Mouse (Mus musculus): Measurements from ENCODE around the gene Ablim1. TPM values are rescaled to one million over a fixed set of nuclear protein-coding genes. Genes with fewer than 3 reads are reported as not detected.

Ablim1 gene
- polyA plus RNA-seq, 1 experiment from 2014 or later: 63.2 TPM

DNA sequence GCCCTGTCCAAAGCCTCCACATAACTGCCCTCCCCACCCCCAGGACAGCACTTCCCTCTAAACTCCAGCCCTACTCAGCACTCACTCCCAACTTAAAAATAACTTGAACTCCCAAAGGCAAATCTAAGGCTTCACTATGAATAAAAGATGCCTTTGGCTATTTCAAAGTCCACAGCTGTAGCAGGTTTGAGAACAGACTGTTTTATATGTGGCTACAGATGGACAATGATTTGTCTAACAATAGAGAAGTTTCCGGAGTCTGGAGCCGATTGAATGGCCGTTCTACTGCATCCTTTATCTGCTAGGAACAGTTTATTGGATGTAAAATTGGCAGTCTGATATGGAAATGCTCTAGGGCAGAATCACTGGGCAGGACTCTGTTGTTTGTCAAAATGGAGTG is 91.0 kb downstream of the Ablim1 start:
- H3K9me3 ChIP-seq: no peaks in the 10 kb centered on the region
- no peak overlapping the region for H3K4me2 ChIP-seq
- 62% methylated on average over 3 of the region's 3 CpGs for WGBS
- H3K4me1 ChIP-seq (replicated peaks): peaks cover 4% of the 10 kb centered on the region
- H3K27me3 ChIP-seq: no peaks in the 10 kb centered on the region
- H3K9ac ChIP-seq: no peak overlapping the region
- H3K4me3 ChIP-seq: no peak overlapping the region
- no peak for ATAC-seq (ENCODE audit: low FRiP score, low read depth)
- H3K36me3 ChIP-seq: no peaks in the 10 kb centered on the region
- no peak overlapping the region for H3K27ac ChIP-seq (replicated peaks)

DNA sequence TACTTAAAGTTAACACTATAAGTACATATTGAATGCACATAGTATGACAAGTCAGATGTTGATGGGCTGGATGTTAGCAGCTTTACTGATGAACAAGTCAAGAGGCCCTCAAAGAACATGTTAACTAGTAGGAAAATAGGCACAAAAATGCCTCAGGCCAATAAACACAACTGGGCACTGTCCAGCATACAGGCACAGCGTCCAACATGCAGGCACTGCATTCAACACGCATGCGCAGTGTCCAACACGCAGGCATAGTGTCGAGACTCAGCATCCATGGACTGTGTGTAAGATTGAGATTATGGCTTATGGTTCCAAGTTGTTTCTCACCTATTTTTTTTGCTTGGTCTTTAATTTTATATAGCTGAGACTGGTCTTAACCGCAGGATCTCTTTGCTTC is 92.1 kb downstream of the Ablim1 start:
- Histone ChIP-seq H3K9ac (no peak overlapping the region), H3K27me3 (no peaks in the 10 kb centered on the region), H3K36me3 (no peaks in the 10 kb centered on the region), H3K27ac (replicated peaks) (no peak overlapping the region), H3K4me2 (no peak overlapping the region), H3K9me3 (no peaks in the 10 kb centered on the region), H3K4me3 (no peak overlapping the region), H3K4me1 (replicated peaks) (peaks cover 4% of the 10 kb centered on the region)
- WGBS: 98% methylated on average over 6 of the region's 6 CpGs
- ATAC-seq (ENCODE audit: low FRiP score, low read depth): no peak

DNA sequence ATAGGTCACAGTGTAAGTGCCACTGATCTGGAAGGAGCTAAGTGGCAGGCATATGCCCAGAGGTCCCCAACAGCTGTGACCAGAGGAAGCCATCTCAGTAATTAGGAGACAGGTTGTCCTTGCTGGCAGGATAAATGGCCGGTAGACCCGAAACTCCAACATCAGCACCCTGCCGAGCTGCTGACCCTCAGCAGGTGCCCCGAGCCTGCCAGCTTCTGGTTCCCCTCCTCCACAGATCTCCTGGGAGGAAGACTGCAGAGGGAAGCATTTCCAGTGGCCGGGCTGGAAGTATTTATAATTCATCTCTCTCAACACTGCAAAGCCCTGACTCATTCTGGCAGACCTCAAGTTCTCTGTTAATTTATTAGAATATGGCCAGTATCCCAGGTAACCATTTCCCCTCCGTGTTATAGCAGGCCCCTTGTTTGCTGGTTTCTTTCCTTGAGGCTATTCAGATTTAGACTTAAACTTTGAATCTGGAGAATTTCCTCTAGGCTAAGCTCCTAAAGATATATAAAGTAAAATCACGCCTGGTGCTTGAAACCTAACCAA is 93.0 kb downstream of the Ablim1 start:
- WGBS: 41% methylated on average over 7 of the region's 7 CpGs
- no peak for ATAC-seq (ENCODE audit: low FRiP score, low read depth)
- Histone ChIP-seq H3K9ac (no peak overlapping the region), H3K27me3 (no peaks in the 10 kb centered on the region), H3K9me3 (no peaks in the 10 kb centered on the region), H3K4me2 (no peak overlapping the region), H3K4me1 (replicated peaks) (peaks cover 4% of the 10 kb centered on the region), H3K4me3 (no peak overlapping the region), H3K27ac (replicated peaks) (no peak overlapping the region), H3K36me3 (no peaks in the 10 kb centered on the region)

DNA sequence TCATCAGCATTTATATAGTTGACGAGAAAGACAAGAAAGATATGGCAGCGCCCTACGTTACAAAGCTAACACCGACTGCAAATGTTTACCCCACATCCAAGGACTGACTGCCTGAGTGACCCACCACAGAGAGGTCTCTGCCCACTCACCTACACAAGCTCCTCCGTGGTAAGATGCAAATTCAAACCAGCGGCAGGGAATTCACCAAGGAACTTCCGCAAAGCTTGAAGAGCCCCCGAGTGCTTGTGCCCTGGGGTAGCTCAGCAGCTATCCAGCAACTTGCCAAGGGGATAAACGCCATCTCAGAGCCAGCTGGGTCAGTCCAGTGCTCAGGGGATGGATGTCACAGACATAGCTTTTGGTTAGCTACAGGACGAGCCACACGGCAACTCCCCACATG is 95.0 kb downstream of the Ablim1 start:
- H3K27me3 ChIP-seq: no peaks in the 10 kb centered on the region
- H3K27ac ChIP-seq (replicated peaks): no peak overlapping the region
- no peaks in the 10 kb centered on the region for H3K9me3 ChIP-seq
- no peaks in the 10 kb centered on the region for H3K36me3 ChIP-seq
- H3K9ac ChIP-seq: no peak overlapping the region
- WGBS: 62% methylated on average over 11 of the region's 11 CpGs
- no peak for ATAC-seq (ENCODE audit: low FRiP score, low read depth)
- H3K4me3 ChIP-seq: no peak overlapping the region
- H3K4me2 ChIP-seq: no peak overlapping the region
- peaks cover 9% of the 10 kb centered on the region for H3K4me1 ChIP-seq (replicated peaks)

DNA sequence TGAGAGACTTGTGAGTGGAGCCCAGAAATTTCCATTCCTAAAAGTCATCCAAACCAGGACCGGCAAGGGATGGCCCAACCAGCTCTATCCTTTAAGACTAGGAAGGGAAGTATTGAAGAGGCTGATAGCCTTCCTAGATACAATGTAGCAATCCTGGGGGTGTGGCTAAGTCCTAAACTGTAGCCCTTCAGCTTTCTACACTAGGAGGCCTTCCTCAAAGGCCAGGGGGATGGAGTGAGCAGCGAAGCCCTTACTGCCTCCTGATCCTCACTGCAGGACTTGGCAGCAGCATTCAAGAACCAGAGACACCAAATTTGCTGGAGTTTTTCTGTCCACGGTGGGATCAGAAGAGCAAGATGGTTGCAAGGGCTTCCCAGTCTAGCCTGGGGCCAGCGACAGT is 97.6 kb downstream of the Ablim1 start:
- Histone ChIP-seq H3K4me1 (replicated peaks) (peaks cover 9% of the 10 kb centered on the region), H3K4me2 (no peak overlapping the region), H3K9me3 (no peaks in the 10 kb centered on the region), H3K27ac (replicated peaks) (no peak overlapping the region), H3K9ac (no peak overlapping the region), H3K4me3 (no peak overlapping the region), H3K27me3 (no peaks in the 10 kb centered on the region), H3K36me3 (no peaks in the 10 kb centered on the region)
- WGBS: 81% methylated on average over 4 of the region's 4 CpGs
- no peak for ATAC-seq (ENCODE audit: low FRiP score, low read depth)

DNA sequence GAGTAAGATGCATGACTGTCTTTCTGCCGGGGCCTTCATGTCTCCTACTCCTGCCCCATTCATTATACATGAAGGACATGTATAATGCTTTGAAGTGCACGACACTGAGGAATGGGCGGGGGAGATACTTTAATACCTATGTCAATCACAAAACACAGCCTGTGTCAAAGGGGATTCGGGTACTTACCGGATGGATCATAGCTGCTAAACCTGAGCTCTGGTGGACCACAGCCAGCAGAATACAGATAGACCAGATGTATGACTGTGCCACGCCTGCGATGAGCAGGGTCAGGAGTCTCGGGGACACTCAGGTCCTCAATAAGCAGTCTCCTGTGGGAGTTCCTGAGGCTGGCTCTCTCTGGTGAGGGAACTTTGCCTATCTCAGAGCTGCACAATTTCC is 99.2 kb downstream of the Ablim1 start:
- WGBS: 71% methylated on average over 8 of the region's 8 CpGs
- H3K27ac ChIP-seq (replicated peaks): no peak overlapping the region
- ATAC-seq (ENCODE audit: low FRiP score, low read depth): no peak
- H3K27me3 ChIP-seq: no peaks in the 10 kb centered on the region
- H3K4me3 ChIP-seq: no peak overlapping the region
- no peaks in the 10 kb centered on the region for H3K9me3 ChIP-seq
- H3K9ac ChIP-seq: no peak overlapping the region
- H3K4me1 ChIP-seq (replicated peaks): peaks cover 5% of the 10 kb centered on the region; the same call in 1 of the 2 replicates
- no peaks in the 10 kb centered on the region for H3K36me3 ChIP-seq
- no peak overlapping the region for H3K4me2 ChIP-seq

DNA sequence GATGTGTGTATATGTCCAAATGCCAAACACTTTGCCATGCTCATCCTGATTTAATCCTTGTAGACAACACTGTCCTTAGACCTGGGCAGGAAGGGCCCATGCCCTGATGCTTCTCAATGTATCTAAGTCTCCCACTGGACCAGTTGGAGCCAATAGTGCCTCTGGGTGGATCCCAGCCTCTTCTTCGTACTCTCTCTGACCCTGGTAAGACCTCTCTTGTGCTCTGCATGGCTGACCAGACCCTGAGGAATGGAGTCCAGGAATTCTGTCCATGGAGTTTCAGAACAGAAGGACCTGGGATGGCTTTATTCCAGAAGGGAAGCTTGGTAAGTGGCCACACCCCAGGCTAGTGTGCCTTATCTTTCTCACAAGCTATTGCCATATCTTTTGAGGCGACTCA is 102.3 kb downstream of the Ablim1 start:
- ATAC-seq (ENCODE audit: low FRiP score, low read depth): no peak
- Histone ChIP-seq H3K4me3 (no peak overlapping the region), H3K27me3 (no peaks in the 10 kb centered on the region), H3K4me1 (replicated peaks) (peaks cover 5% of the 10 kb centered on the region; the same call in 1 of the 2 replicates), H3K9ac (no peak overlapping the region), H3K27ac (replicated peaks) (no peak overlapping the region), H3K9me3 (no peaks in the 10 kb centered on the region), H3K4me2 (no peak overlapping the region), H3K36me3 (no peaks in the 10 kb centered on the region)
- WGBS: 84% methylated on average over 2 of the region's 2 CpGs

GRCm38 (mm10) chr19:57211444-57212111 is 103.1 kb downstream of the Ablim1 start:
- H3K4me2 ChIP-seq: no peak overlapping the region
- no peak for ATAC-seq (ENCODE audit: low FRiP score, low read depth)
- WGBS: 69% methylated on average over 15 of the region's 15 CpGs

DNA sequence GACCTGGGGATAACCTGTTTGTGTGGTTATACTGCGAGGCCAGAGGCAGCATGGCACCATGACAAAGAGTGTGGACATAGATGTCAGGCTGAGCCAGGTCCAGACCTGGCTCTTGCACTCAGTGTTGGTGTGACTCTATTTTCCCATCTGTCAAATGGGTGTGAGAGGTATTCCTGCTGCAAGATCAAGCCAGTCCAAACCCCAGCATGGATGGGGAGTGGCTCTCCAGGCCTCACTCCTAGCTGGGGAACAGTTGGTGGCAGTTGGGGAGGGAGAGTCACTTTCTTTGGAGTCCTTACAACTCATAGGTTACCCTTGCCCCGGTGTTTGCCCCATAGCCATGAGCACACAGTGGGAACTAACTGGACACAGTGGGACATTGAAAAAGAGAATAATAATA is 103.8 kb downstream of the Ablim1 start:
- H3K4me2 ChIP-seq: no peak overlapping the region
- H3K9me3 ChIP-seq: no peaks in the 10 kb centered on the region
- peaks cover 4% of the 10 kb centered on the region; the same call in 1 of the 2 replicates for H3K4me1 ChIP-seq (replicated peaks)
- H3K4me3 ChIP-seq: no peak overlapping the region
- ATAC-seq (ENCODE audit: low FRiP score, low read depth): no peak
- H3K27me3 ChIP-seq: no peaks in the 10 kb centered on the region
- no peaks in the 10 kb centered on the region for H3K36me3 ChIP-seq
- 90% methylated on average over 2 of the region's 2 CpGs for WGBS
- no peak overlapping the region for H3K9ac ChIP-seq
- no peak overlapping the region for H3K27ac ChIP-seq (replicated peaks)

More at GRCm38 (mm10) chr19:57211444-57212111, 103.1 kb downstream of the Ablim1 start:
- Histone ChIP-seq H3K27me3 (no peaks in the 10 kb centered on the region), H3K9ac (no peak overlapping the region), H3K4me3 (no peak overlapping the region), H3K27ac (replicated peaks) (no peak overlapping the region), H3K9me3 (no peaks in the 10 kb centered on the region), H3K4me1 (replicated peaks) (peaks cover 5% of the 10 kb centered on the region; the same call in 1 of the 2 replicates), H3K36me3 (no peaks in the 10 kb centered on the region)

GRCm38 (mm10) chr19:57204101-57204500 is 110.6 kb downstream of the Ablim1 start:
- no peak for ATAC-seq (ENCODE audit: low FRiP score, low read depth)
- H3K4me3 ChIP-seq: no peak overlapping the region
- 75% methylated on average over 7 of the region's 7 CpGs for WGBS

DNA sequence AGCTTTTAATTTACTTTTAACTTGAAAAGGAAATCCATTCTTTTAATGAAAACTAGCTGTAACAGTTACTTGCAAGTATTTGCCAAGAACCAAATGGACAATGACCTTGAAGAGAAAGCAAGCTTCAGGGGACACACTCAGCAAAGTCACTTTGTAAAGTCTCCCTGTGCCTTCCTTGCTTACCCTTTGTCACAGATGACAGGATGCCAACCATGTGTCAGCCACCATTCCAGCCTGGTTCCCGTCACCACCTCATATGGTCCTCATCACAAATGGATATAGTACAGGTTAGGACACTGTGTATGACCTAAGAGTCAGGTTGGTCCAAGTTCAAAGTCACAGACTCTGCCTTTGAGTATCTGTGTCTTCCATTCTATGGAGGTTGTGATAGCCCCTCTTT is 112.2 kb downstream of the Ablim1 start:
- WGBS: 82% methylated on average over 1 of the region's 1 CpGs
- no peak overlapping the region for H3K4me2 ChIP-seq
- H3K4me3 ChIP-seq: no peak overlapping the region
- peaks cover 23% of the 10 kb centered on the region for H3K4me1 ChIP-seq (replicated peaks)
- no peak overlapping the region for H3K9ac ChIP-seq
- H3K27ac ChIP-seq (replicated peaks): no peak overlapping the region
- H3K36me3 ChIP-seq: no peaks in the 10 kb centered on the region
- no peaks in the 10 kb centered on the region for H3K9me3 ChIP-seq
- no peak for ATAC-seq (ENCODE audit: low FRiP score, low read depth)
- H3K27me3 ChIP-seq: no peaks in the 10 kb centered on the region

More at GRCm38 (mm10) chr19:57204101-57204500, 110.6 kb downstream of the Ablim1 start:
- H3K36me3 ChIP-seq: no peaks in the 10 kb centered on the region
- H3K27me3 ChIP-seq: no peaks in the 10 kb centered on the region
- no peak overlapping the region for H3K27ac ChIP-seq (replicated peaks)
- no peaks in the 10 kb centered on the region for H3K9me3 ChIP-seq
- no peak overlapping the region for H3K4me2 ChIP-seq
- peaks cover 8% of the 10 kb centered on the region for H3K4me1 ChIP-seq (replicated peaks)
- H3K9ac ChIP-seq: no peak overlapping the region

GRCm38 (mm10) chr19:57201090-57201483 is 113.6 kb downstream of the Ablim1 start:
- H3K4me1 ChIP-seq (replicated peaks): peaks cover 33% of the 10 kb centered on the region
- ATAC-seq (ENCODE audit: low FRiP score, low read depth): no peak
- no peak overlapping the region for H3K4me2 ChIP-seq
- 0 out of 2 replicates have a peak, but pooled peaks cover 1% of the 10 kb centered on the region for H3K27me3 ChIP-seq
- no peak overlapping the region for H3K9ac ChIP-seq
- no peaks in the 10 kb centered on the region for H3K36me3 ChIP-seq
- no peak overlapping the region for H3K27ac ChIP-seq (replicated peaks)
- 81% methylated on average over 8 of the region's 8 CpGs for WGBS
- H3K4me3 ChIP-seq: no peak overlapping the region
- H3K9me3 ChIP-seq: no peaks in the 10 kb centered on the region

Data from hindbrain, embryonic 15.5 days (tissue).